Mouse (Mus musculus): Measurements from ENCODE around the gene Fstl4.

DNA sequence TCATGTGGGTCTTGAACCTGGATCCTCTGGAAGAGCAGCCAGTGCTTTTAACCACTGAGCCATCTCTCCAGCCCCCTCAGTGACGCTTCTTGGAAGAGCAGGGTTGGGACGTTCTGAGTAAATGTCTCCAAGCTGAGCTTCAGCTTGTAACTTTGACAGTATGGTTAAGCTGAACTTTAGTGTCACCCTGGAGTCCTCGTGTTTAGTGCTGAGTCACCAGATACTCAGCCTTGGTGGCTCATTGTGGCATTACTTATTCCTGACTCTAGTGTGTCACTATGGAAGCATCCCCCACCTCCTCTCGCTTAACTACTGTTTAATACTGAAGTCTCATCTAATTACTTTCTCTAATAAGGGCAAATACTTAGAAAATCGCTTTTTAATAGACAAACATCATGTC is 380.1 kb downstream of the Fstl4 start:
- no peak for TF ChIP-seq CTCF (IDR thresholded peaks at IDR 0.05; ENCODE audit: control insufficient read depth, insufficient read depth, insufficient read length)
- no peak for TF ChIP-seq MAX (IDR thresholded peaks at IDR 0.05)
